Mouse (Mus musculus): ENCODE results near the gene Ncam1.

Ncam1 gene

DNA sequence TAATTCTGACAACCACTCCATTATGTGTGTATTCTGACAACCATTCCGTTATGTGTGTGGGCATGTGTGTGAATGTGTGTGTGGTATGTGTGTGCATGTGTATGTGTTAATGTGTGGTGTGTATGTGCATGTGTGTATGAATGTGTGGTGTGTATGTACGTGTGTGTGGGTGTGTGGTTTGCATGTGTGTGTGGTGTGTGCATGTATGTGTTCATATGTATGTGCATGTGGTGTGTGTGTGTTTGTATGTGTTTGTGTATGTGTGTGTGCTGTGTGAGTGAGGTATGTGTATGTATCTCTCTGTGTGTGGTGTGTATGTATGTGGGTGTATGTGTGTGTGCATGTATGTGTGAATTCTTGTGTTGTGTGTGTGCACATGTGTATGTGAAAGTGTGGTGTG is 298.8 kb downstream of the Ncam1 start:
- no peak for DNase-seq (ENCODE audit: low spot score)

DNA sequence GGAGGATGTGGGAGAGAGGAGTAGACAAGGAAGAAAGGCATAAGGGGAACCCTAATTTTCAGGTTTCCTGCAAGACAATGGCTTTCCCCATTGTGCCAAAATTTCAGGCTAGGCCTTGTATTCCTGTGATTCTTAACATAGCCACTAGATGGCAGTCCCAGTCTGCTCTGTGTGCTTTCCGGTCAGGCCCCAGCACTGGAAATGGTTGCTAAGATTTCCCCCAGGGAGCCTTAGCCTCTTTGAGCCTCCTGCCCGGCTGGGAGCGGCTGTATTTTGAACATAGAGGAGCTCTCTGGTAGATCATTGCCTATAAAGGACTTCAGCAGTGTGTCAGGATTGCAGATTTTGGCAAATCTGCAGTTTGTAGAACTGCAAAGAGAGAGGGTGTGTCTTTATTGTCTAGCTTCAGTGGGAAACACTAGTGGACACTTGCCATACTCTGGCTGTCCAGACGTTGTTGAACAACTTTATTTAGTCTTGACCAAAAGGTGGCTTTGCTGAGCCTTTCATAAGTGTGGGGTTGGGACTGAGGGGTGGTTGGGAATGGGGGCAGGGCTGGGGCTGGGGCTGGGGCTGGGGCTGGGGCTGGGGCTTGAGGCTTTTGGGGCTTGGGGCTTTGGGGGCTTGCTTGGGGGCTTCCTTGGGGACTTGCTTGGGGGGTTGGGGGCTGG is 304.6 kb downstream of the Ncam1 start:
- peak; percentile 61 for DNase-seq (ENCODE audit: low spot score)

DNA sequence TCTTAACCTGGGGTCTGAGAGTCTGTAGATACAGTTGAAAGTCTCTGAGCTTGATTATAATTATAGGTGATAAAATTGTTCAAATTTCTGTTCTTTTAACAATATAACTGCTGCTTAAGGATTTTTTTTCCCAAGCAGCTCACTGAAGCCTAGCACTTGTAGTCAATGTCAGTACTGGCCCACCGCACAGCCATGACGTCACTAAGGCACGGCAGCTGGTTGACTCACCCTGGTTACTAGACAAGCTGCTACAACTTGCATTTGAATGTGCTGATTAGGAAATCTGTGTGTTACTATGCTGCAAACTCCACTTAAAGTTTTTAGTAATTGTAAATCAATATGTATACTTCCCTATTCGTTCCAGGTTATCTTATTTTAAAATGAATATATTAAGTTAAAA is 308.1 kb downstream of the Ncam1 start:
- DNase-seq (ENCODE audit: low spot score), result no peak

DNA sequence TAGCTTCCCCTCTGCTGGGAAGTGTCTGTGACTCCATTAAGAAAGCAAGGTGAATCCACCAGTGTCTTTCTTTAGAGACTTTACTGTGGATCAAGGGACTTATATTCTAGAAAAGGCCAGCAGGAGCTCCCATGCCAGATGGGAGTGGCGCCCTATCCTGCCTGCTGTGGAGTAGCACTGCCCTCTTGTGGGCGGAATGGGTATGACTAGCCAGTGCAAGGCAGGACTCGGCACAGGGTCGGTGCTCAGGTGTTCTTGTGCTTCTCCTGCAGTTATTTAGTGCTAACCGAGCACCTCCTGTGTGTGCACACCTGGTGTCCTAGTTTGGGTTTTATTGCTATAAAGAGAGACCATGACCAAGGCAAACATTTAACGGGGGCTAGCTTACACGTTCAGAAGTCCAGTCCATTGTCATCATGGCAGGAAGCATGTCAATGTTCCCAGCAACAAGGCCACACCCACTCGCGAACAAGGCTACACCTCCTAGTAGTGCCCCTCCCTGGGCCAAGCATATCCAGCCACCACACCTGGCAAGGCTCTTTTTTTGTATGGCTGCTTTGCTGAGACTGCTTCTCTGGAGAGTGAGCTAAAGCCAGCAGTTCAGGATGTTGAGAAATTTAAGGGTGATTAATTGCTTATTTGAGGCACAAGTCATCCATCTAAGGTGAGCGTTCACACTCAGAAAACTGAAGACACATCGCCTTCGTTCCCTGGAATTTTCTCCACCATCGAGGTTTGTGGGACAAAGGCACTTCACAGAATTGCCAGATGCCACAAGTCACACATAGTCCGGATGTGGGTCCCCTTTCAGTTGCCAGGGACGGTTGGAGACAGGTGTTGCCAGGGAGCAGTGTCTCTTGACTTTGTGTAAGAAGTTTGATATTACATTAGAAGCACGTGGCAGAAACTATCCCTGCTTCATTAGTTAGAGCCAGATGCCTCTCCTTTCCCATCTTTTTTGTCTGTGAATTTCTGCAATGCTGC is 309.5 kb downstream of the Ncam1 start:
- peak; percentile 80 for DNase-seq (ENCODE audit: low spot score)

DNA sequence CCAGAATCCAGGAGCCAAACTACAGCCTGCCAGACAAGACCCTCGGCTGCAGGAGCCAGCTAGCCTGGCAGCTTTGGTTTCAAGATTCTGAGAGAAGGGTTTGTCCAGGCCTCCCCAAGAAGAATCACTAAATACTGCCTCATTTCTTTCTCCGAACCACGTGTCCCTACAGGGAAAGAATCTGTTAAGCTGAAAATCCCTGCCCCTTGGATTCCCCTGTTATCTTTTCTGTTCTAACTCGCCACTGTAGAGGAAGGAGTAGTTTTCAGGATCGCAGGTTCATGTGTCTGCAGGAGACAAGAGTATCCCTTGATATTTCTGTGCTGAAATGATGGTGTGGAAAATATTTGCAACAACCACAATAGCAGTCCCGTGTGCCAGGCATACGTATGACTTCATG is 310.5 kb downstream of the Ncam1 start:
- DNase-seq (ENCODE audit: low spot score), result no peak

DNA sequence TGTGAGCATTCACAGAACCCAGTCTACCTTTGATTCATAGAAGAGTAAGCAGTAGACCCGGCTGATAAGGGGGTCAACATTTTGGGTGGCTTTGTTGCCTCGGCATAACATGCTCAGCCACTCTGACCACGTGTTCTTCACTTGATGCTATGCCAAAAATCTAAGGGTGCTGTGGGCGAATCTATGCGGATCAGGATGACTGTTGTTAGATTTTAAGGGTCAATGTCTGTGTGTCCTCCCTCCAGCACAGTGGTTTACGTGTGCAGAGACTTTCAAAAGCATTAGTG is 311.1 kb downstream of the Ncam1 start:
- no peak for DNase-seq (ENCODE audit: low spot score)

DNA sequence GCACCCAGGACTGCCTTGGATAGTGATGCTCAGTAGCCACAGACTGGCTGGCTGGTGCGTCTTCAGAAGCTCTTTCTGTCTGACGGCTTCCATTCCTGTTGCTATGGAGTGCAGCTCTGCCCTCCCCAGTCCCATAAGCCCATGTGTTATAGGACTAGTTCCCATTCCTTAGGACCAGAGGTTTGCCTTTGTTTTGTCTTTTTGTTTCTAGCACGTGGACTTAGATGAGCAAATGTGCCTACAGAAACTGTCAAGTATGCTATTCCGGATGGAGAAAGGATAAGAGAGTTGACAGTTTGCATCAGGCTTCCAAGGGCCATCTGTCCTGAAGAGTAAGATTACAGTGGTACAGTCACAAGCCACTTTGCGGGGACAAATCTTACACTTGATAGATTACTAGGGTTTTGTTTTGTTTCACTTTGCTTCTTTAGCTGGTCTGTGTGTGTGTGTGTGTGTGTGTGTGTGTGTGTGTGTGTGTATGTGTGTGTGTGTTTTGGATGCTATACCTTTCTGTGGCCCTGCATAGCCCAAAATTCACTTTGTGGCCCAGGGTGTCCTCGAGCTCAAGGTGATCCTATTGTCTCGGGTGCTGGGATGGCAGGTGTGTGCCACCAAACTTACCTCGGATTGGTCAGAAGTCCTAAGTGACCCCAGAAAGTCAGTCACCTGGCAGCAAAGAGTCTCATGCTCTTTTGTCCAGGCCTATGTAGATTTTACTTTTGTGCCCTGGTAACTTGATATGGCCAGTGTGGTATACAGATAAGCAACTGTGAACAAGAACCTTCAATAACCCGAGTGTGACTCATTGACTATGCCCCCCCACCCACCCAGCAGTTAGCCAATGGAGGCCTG is 311.7 kb downstream of the Ncam1 start:
- DNase-seq (ENCODE audit: low spot score), result no peak

DNA sequence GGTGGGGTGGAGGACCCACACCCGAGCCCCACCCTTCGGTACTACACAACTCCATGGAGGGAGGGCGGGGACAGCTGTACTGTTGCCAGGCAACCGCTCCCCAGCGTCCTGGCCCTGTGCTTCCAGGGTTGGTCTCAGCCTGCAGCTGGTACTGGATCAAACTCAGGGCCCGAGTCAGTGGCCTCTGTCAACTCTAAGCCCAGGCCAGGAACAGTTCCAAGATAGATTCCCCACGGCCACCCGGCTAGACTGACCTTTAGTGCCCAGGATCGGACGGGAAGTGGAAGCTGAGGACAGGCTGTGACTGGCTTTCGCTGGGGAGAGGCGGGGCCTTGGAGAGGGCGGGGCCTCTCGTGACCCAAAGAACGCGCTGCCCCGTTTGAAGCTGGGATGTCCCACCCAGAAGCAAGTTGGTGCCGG is 312.8 kb downstream of the Ncam1 start, which contains the start of gene Ttc12:
Gene Ttc12, minus strand, starts transcription at position 334 of the 420 bp plus-strand sequence.
- DNase-seq (ENCODE audit: low spot score), result peak; percentile 90

DNA sequence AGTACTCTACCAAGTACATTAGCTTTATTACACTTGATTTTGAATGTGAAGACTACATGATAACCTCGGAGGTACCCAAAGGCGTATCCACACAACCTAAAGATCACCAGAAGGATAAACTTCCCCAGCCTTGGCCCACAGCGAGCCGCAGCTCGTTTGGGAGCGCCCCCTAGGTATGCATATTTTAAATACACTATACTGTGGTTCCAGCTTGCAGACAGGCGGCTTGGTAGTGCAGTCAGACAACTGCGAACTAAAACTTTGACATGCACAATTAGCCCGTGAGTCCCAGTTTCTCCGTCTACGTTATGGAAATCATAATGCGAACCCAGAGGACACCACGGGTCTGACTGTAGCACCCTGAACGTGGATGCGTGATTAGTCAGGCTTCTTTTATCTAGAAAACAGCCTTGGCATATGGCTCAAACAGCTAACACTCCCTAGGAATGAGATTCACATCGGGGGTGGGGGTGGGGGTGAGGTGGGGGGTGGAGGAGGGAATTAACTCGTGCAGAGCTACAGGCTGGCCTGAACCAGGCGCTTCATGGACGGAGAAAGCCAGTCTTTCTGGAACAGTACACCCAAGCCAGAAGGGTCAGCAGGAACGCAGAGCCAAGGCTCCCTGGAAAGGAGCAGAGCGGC is 313.4 kb downstream of the Ncam1 start:
- peak; percentile 47 for DNase-seq (ENCODE audit: low spot score)

DNA sequence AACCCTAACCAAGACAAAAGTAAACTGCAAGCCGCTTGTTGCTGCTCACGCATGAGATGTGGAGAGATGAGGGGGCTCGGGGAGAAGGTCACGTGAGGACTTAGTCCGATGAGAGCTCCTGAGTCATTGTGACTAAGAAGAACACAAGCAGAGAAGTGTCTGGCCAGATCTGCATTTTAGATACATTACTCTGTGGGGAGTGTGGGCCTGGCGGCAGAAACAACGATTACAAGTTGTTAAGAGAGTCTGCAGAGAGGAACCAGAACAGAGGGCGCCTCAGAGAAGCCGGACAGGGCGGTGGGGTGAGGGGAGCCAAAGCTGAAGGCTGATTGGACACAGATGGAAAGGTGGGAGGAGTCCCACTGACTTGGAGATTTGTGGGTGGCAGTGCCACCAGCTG is 315.4 kb downstream of the Ncam1 start:
- no peak for DNase-seq (ENCODE audit: low spot score)

DNA sequence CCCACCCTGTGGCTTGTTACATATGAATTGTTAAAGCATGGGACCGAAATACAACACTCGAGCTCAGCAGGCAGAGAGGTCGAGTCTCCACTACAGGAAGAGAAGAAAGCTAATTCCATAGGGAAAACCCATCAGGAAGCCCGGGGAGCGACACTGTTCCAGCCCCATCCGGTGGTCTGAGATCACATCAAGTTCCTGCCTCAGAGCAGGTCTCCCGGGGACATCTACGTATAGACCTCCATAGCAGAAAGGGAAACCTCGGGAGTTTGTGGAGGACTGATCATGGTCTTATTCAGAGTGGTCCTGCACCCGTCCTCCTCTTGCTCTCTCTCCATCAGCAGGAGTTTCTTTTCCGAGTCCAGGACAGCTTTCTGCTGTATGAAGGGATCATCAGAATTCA is 326.6 kb downstream of the Ncam1 start:
- DNase-seq (ENCODE audit: low spot score), result no peak

DNA sequence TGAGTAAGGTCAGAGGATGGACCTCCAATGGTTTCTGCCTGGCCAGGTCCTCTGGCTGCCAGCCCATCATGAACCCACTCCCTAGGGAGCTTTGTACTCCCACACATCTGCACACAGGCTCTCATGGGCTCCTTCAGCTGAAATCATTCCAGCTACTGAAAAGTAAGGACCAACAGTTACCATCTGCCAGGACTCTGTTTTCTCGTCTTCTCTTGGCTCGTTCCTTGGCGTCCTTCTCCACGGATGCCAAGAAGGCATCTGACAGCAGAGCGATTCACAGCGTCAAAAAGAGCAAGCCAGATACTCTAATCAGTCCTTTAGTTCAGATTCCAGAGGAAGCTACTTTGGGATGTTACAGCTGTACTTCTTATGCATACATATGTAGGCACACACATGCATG is 327.8 kb downstream of the Ncam1 start:
- DNase-seq (ENCODE audit: low spot score), result no peak

DNA sequence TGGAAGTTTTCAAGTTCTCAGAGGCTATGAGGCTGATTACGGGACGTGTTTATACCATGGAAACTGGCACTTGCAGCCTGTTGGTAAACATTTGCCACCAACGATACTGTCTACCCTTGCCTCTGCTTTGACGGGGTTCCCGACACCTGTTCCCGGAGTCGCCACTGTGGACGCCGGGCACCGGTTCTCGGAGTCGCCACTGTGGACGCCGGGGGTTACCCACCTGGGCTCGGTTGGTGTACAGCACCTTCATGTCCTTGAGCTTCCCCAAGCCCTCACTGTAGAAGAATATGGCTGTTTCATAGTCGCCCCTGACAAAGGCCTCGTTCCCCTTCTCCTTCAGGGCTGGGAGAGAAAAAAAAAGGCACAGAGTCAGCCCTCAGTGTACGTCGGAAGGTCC is 328.7 kb downstream of the Ncam1 start:
- DNase-seq (ENCODE audit: low spot score), result no peak

DNA sequence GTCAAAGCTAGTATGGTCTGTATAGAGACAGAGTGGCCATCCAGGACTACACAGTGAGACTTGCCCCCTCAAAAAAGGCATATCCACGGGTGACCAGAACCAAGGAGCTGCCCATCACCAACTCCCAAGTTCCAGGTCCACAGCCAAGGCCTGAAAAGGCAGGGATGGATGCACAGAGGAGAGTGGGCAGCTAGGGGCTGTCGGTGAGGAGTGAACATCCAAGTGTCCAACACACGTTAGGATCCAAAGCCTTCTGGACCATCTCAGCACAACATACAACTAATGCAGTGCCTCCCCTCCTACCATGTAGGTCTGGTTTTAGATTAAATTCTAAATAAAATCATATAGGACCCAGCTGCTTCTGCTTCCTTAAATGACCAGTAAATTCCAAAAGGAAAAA is 342.6 kb downstream of the Ncam1 start:
- no peak for DNase-seq (ENCODE audit: low spot score)

DNA sequence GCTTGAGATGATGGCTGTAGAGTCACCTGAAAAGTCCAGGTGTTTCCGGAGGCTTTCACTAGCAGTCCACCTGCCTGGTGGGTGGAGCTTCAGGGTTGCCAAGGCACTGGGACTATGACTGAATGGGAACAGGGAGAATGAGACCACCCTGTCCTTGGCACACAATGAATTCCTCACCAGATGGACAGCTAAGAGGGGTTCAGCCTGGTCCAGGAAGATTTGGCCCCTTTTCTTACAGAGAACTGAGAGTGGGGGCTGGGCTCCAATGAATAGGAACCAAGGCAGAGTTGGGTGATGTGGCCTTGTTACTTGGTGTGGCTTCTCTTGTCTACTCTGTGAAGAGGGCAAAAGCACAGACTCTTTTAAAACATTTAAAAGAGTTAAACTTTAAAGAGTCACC is 346.3 kb downstream of the Ncam1 start:
- DNase-seq (ENCODE audit: low spot score), result no peak
